Mouse (Mus musculus) G1E (cell line): ENCODE measurements around the gene Zan. TPM values are rescaled to one million over a fixed set of nuclear protein-coding genes. Genes with fewer than 3 reads are reported as not detected.

ENCODE experiments used
- ATAC-seq: 2 replicates; pipeline ENCODE4 v1.8.0; 2016; ENCODE audit warnings: mild to moderate bottlenecking; ENCODE audit not compliant: insufficient number of reproducible peaks, poor library complexity, low FRiP score, severe bottlenecking; ENCODE audit errors: extremely low read depth
- DNase-seq: peaks from one replicate; pipeline ENCODE4 v3.0.0; 2012; ENCODE audit warnings: low spot score
- H3K27me3 ChIP-seq: 2 replicates; pipeline ENCODE4 v1.6.1; 2012; ENCODE audit warnings: mild to moderate bottlenecking, low read length, inconsistent platforms; ENCODE audit not compliant: insufficient read depth
- H3K36me3 ChIP-seq: replicated peaks from 2 replicates; pipeline ENCODE3; 2012; ENCODE audit warnings: mild to moderate bottlenecking, inconsistent platforms
- H3K4me1 ChIP-seq: 2 replicates; pipeline ENCODE4 v1.6.1; 2012; ENCODE audit warnings: low read depth, low read length, inconsistent platforms, mixed read lengths; ENCODE audit not compliant: insufficient read depth
- H3K4me3 ChIP-seq: 2 replicates; pipeline ENCODE4 v1.5.1; 2012; ENCODE audit warnings: low read depth, mild to moderate bottlenecking, inconsistent platforms, low read length, moderate library complexity, mixed read lengths
- H3K9me3 ChIP-seq: replicated peaks from 2 replicates; pipeline ENCODE4 v1.6.1; 2012; ENCODE audit warnings: inconsistent platforms
- CTCF ChIP-seq: IDR thresholded peaks from 2 replicates; pipeline ENCODE4 v1.5.1; 2012; ENCODE audit warnings: low read depth, low read length, inconsistent platforms, mixed read lengths
- GATA1 ChIP-seq: IDR thresholded peaks from 2 replicates; pipeline ENCODE4 v1.6.1; 2012; ENCODE audit warnings: borderline replicate concordance, low read length, inconsistent platforms, mixed read lengths
- GATA2 ChIP-seq: IDR thresholded peaks from 2 replicates; pipeline ENCODE4 v1.6.1; 2012; ENCODE audit warnings: low read depth, low read length, inconsistent platforms, borderline replicate concordance
- POLR2AphosphoS5 ChIP-seq: IDR thresholded peaks from 2 replicates; pipeline ENCODE4 v1.6.1; 2012; ENCODE audit warnings: low read depth, low read length, inconsistent platforms; ENCODE audit not compliant: insufficient replicate concordance
- TAL1 ChIP-seq: conservative IDR thresholded peaks from 2 replicates; pipeline ENCODE4 v1.6.1; 2012; ENCODE audit warnings: low read depth, low read length, inconsistent platforms, mixed read lengths
- polyA plus RNA-seq: library from polyadenylated mRNA; stranded (reverse); fragments of >175 nt; gene quantifications from 2 replicates; pipeline ENCODE4 v1.2.3, GENCODE M21; 2012
- total RNA-seq, 2 experiments: library from RNA; stranded (forward) in 1 of 2; stranded (reverse) in 1 of 2; fragments of 200-1000 nt in 1 of 2; fragments of >200 nt in 1 of 2; fragmentation: Nextera tagmentation in 1 of 2; gene quantifications; 2 replicates each; pipeline ENCODE4 v1.2.3; 2014 to 2017

Zan gene
- total and polyA plus RNA-seq, 3 experiments: 0.02 to 0.22 TPM; not detected in 1

- Histone ChIP-seq H3K36me3 (no peaks in the 10 kb centered on the region), H3K4me3 (no peak overlapping the region), H3K9me3 (no peaks in the 10 kb centered on the region), H3K27me3 (peaks cover 11% of the 10 kb centered on the region), H3K4me1 (no peaks in the 10 kb centered on the region)
- DNase-seq: no peak
- TF ChIP-seq POLR2AphosphoS5: no peak
- TF ChIP-seq CTCF: no peak
- no peak for TF ChIP-seq TAL1
- no peak for TF ChIP-seq GATA2
- TF ChIP-seq GATA1: no peak
- ATAC-seq: no peak
Observed at GRCm38 (mm10) chr5:137425648-137426047, 51.2 kb downstream of the Zan start.

GRCm38 (mm10) chr5:137419841-137420240 is 57.0 kb downstream of the Zan start:
- H3K4me1 ChIP-seq: no peaks in the 10 kb centered on the region
- H3K27me3 ChIP-seq: peaks cover 13% of the 10 kb centered on the region
- TF ChIP-seq GATA1 (no peak), CTCF (no peak), GATA2 (no peak), TAL1 (no peak), POLR2AphosphoS5 (no peak)
- H3K4me3 ChIP-seq: no peak overlapping the region
- H3K36me3 ChIP-seq: no peaks in the 10 kb centered on the region
- H3K9me3 ChIP-seq: no peaks in the 10 kb centered on the region
- ATAC-seq: no peak
- no peak for DNase-seq

- DNase-seq (no peak), ATAC-seq (no peak)
- no peak overlapping the region for H3K4me3 ChIP-seq
- TF ChIP-seq CTCF (no peak), TAL1 (no peak), GATA2 (no peak), GATA1 (no peak), POLR2AphosphoS5 (no peak)
- H3K36me3 ChIP-seq: no peaks in the 10 kb centered on the region
- H3K27me3 ChIP-seq: peaks cover 16% of the 10 kb centered on the region
- H3K9me3 ChIP-seq: no peaks in the 10 kb centered on the region
- no peaks in the 10 kb centered on the region for H3K4me1 ChIP-seq
Observed at GRCm38 (mm10) chr5:137419105-137419504, 57.8 kb downstream of the Zan start.

GRCm38 (mm10) chr5:137414253-137414652 is 62.6 kb downstream of the Zan start:
- H3K4me3 ChIP-seq: no peak overlapping the region
- TF ChIP-seq CTCF: no peak
- TF ChIP-seq POLR2AphosphoS5: no peak
- no peak for TF ChIP-seq TAL1
- TF ChIP-seq GATA1: no peak
- TF ChIP-seq GATA2: no peak
- H3K27me3 ChIP-seq: peaks cover 9% of the 10 kb centered on the region
- H3K36me3 ChIP-seq: no peaks in the 10 kb centered on the region
- no peaks in the 10 kb centered on the region for H3K9me3 ChIP-seq
- no peak for DNase-seq
- no peaks in the 10 kb centered on the region for H3K4me1 ChIP-seq
- no peak for ATAC-seq

- no peak for TF ChIP-seq POLR2AphosphoS5
- no peak for TF ChIP-seq TAL1
- no peak for TF ChIP-seq GATA1
- TF ChIP-seq CTCF: no peak
- TF ChIP-seq GATA2: no peak
- H3K27me3 ChIP-seq: peaks cover 15% of the 10 kb centered on the region
- no peak for ATAC-seq
Observed at GRCm38 (mm10) chr5:137411235-137411634, 65.6 kb downstream of the Zan start.

GRCm38 (mm10) chr5:137410549-137410948 is 66.3 kb downstream of the Zan start:
- Histone ChIP-seq H3K4me1 (no peaks in the 10 kb centered on the region), H3K4me3 (no peak overlapping the region), H3K27me3 (peaks cover 15% of the 10 kb centered on the region), H3K9me3 (no peaks in the 10 kb centered on the region), H3K36me3 (no peaks in the 10 kb centered on the region)
- ATAC-seq (no peak), DNase-seq (no peak)
- TF ChIP-seq GATA1 (no peak), TAL1 (no peak), POLR2AphosphoS5 (no peak), CTCF (no peak), GATA2 (no peak)

More at GRCm38 (mm10) chr5:137411235-137411634, 65.6 kb downstream of the Zan start:
- Histone ChIP-seq H3K36me3 (no peaks in the 10 kb centered on the region), H3K4me1 (no peaks in the 10 kb centered on the region), H3K9me3 (no peaks in the 10 kb centered on the region), H3K4me3 (no peak overlapping the region)
- DNase-seq: no peak
